Mouse (Mus musculus): ENCODE data around the gene Rnf39.

GRCm38 (mm10) chr17:36908235-36908634 is 34.5 kb upstream of the Rnf39 start:
- TF ChIP-seq POLR2A (IDR thresholded peaks at IDR 0.05; ENCODE audit: low read depth, low read length) = no peak
- TF ChIP-seq CTCF (IDR thresholded peaks at IDR 0.05; ENCODE audit: extremely low read depth, insufficient read depth, insufficient read length, insufficient replicate concordance) = no peak
